Mouse (Mus musculus) CH12.LX (cell line): ENCODE results near the gene Gna11. TPM values are rescaled to one million over a fixed set of nuclear protein-coding genes. Genes with fewer than 3 reads are reported as not detected.

Experiments used
- DNase-seq: peaks from one replicate; pipeline ENCODE4 v3.0.0-alpha.2; 2013; ENCODE audit errors: extremely low read depth
- H3K27ac ChIP-seq: 2 replicates; pipeline ENCODE4 v1.5.1; 2012; ENCODE audit warnings: low read depth, mild to moderate bottlenecking, control low read depth, moderate library complexity; ENCODE audit not compliant: insufficient read depth
- H3K27me3 ChIP-seq: replicated peaks from 2 replicates; pipeline ENCODE3; 2012; ENCODE audit warnings: inconsistent platforms
- H3K36me3 ChIP-seq, 2 experiments: replicated peaks in 1 of 2; 2 replicates each; pipeline versions ENCODE3 to v1.6.1; 2012; ENCODE audit warnings: inconsistent platforms in 1 of 2, low read length in 1 of 2, mild to moderate bottlenecking in 1 of 2, mixed read lengths in 1 of 2, moderate library complexity in 1 of 2; ENCODE audit not compliant: control insufficient read depth in 1 of 2, insufficient read depth in 1 of 2
- H3K4me1 ChIP-seq, 2 experiments: 2 replicates each; pipeline ENCODE4 v1.6.1; 2012; ENCODE audit warnings: inconsistent platforms in 1 of 2, moderate library complexity in 1 of 2; ENCODE audit not compliant: insufficient read depth in 2 of 2, control insufficient read depth in 1 of 2
- H3K4me2 ChIP-seq: 2 replicates; pipeline ENCODE4 v1.6.1; 2012; ENCODE audit warnings: low read depth, mild to moderate bottlenecking, control low read depth; ENCODE audit not compliant: poor library complexity, insufficient read depth, severe bottlenecking
- H3K4me3 ChIP-seq, 3 experiments: fragments of 150-350 bp in 1 of 3; sonication (generic) in 1 of 3; replicated peaks in 1 of 3; 2 replicates each; pipeline versions ENCODE3 to v1.5.1; 2011 to 2012; ENCODE audit warnings: low read depth in 2 of 3, low read length in 2 of 3, mild to moderate bottlenecking in 2 of 3, moderate library complexity in 2 of 3, control low read depth in 1 of 3, improper control_type of control experiment in 1 of 3, inconsistent platforms in 1 of 3, mixed read lengths in 1 of 3; ENCODE audit not compliant: poor library complexity in 1 of 3
- H3K79me2 ChIP-seq: replicated peaks from 2 replicates; pipeline ENCODE4 v1.6.1; 2012; ENCODE audit warnings: mild to moderate bottlenecking, moderate library complexity; ENCODE audit not compliant: control insufficient read depth, poor library complexity, insufficient read depth, severe bottlenecking; ENCODE audit errors: extremely low read depth
- H3K9ac ChIP-seq: 2 replicates; pipeline ENCODE4 v1.6.1; 2012; ENCODE audit warnings: low read depth, mild to moderate bottlenecking, control low read depth, moderate library complexity; ENCODE audit not compliant: insufficient read depth
- H3K9me3 ChIP-seq: replicated peaks from 2 replicates; pipeline ENCODE3; 2012; ENCODE audit warnings: low read length, inconsistent platforms, mixed read lengths
- CHD1 ChIP-seq: IDR thresholded peaks from 2 replicates; pipeline ENCODE4 v1.6.1; 2012; ENCODE audit warnings: low read depth, low read length, improper control_type of control experiment, inconsistent platforms
- CHD2 ChIP-seq: IDR thresholded peaks from 2 replicates; pipeline ENCODE4 v1.6.1; 2011; ENCODE audit warnings: low read length, improper control_type of control experiment
- CTCF ChIP-seq, 2 experiments: IDR thresholded peaks in 1 of 2; conservative IDR thresholded peaks in 1 of 2; 2 replicates each; pipeline ENCODE4 v1.5.1; 2011 to 2012; ENCODE audit warnings: low read depth in 2 of 2, low read length in 2 of 2, improper control_type of control experiment in 1 of 2, inconsistent platforms in 1 of 2, mild to moderate bottlenecking in 1 of 2, moderate library complexity in 1 of 2
- E2F4 ChIP-seq: IDR thresholded peaks from 2 replicates; pipeline ENCODE4 v1.6.1; 2011; ENCODE audit warnings: low read depth, low read length, improper control_type of control experiment; ENCODE audit not compliant: insufficient replicate concordance
- ELF1 ChIP-seq: IDR thresholded peaks from 2 replicates; pipeline ENCODE4 v1.6.1; 2014; ENCODE audit warnings: low read depth, mild to moderate bottlenecking, inconsistent platforms, low read length, improper control_type of control experiment
- ETS1 ChIP-seq: conservative IDR thresholded peaks from 2 replicates; pipeline ENCODE4 v1.6.1; 2012; ENCODE audit warnings: low read depth, mild to moderate bottlenecking, inconsistent platforms, low read length, improper control_type of control experiment, moderate library complexity
- IRF4 ChIP-seq: IDR thresholded peaks from 2 replicates; pipeline ENCODE4 v1.6.1; 2014; ENCODE audit warnings: low read depth, mild to moderate bottlenecking, inconsistent platforms, low read length, improper control_type of control experiment
- JUN ChIP-seq: IDR thresholded peaks from 2 replicates; pipeline ENCODE4 v1.6.1; 2011; ENCODE audit warnings: low read depth, mild to moderate bottlenecking, low read length, improper control_type of control experiment, moderate library complexity; ENCODE audit not compliant: insufficient read depth
- JUND ChIP-seq: conservative IDR thresholded peaks from 2 replicates; pipeline ENCODE4 v1.6.1; 2011; ENCODE audit warnings: low read depth, low read length, improper control_type of control experiment
- KAT2A ChIP-seq: IDR thresholded peaks from 2 replicates; pipeline ENCODE4 v1.6.1; 2012; ENCODE audit warnings: low read length, improper control_type of control experiment, inconsistent platforms; ENCODE audit not compliant: insufficient replicate concordance
- MEF2A ChIP-seq: IDR thresholded peaks from 2 replicates; pipeline ENCODE4 v1.6.1; 2014; ENCODE audit warnings: low read depth, mild to moderate bottlenecking, inconsistent platforms, low read length, improper control_type of control experiment, borderline replicate concordance
- NELFE ChIP-seq: IDR thresholded peaks from 2 replicates; pipeline ENCODE4 v1.6.1; 2011; ENCODE audit warnings: low read depth, low read length, improper control_type of control experiment
- PAX5 ChIP-seq: IDR thresholded peaks from 2 replicates; pipeline ENCODE4 v1.6.1; 2012; ENCODE audit warnings: low read length, inconsistent platforms, mixed read lengths
- RCOR1 ChIP-seq: conservative IDR thresholded peaks from 2 replicates; pipeline ENCODE4 v1.6.1; 2012; ENCODE audit warnings: low read depth, mild to moderate bottlenecking, inconsistent platforms, low read length, improper control_type of control experiment
- SMC3 ChIP-seq: IDR thresholded peaks from 2 replicates; pipeline ENCODE4 v1.6.1; 2011; ENCODE audit warnings: low read depth, low read length, improper control_type of control experiment
- TBP ChIP-seq: conservative IDR thresholded peaks from 2 replicates; pipeline ENCODE4 v1.6.1; 2011; ENCODE audit warnings: low read depth, low read length, improper control_type of control experiment
- UBTF ChIP-seq: IDR thresholded peaks from 2 replicates; pipeline ENCODE4 v1.6.1; 2012; ENCODE audit warnings: low read depth, mild to moderate bottlenecking, inconsistent platforms, low read length, improper control_type of control experiment, moderate library complexity
- ZKSCAN1 ChIP-seq: IDR thresholded peaks from 2 replicates; pipeline ENCODE4 v1.6.1; 2012; ENCODE audit warnings: low read depth, inconsistent platforms, low read length, improper control_type of control experiment, borderline replicate concordance
- ZMIZ1 ChIP-seq: IDR thresholded peaks from 2 replicates; pipeline ENCODE4 v1.6.1; 2012; ENCODE audit warnings: low read depth, mild to moderate bottlenecking, inconsistent platforms, low read length, improper control_type of control experiment
- ZNF384 ChIP-seq: IDR thresholded peaks from 2 replicates; pipeline ENCODE4 v1.6.1; 2012; ENCODE audit warnings: low read depth, low read length, improper control_type of control experiment, inconsistent platforms
- dilution Hi-C: fragments of 300-500 bp; cut with MboI; formaldehyde crosslinking; loops from 2 replicates; pipeline ENCODE4 v1.14.3; 2020; ENCODE audit warnings: low sequenced_read_pairs; ENCODE audit not compliant: extremely low pct_unique_long_range_greater_than_20kb, extremely low pct_ligation_motif_present
- in situ Hi-C: fragments of 300-500 bp; cut with MboI; formaldehyde crosslinking; loops from 3 replicates; pipeline ENCODE4 v1.14.3; 2019; ENCODE audit warnings: low sequenced_read_pairs, low pct_ligation_motif_present, low pct_unique_long_range_greater_than_20kb, mixed read lengths
- polyA plus RNA-seq: library from polyadenylated mRNA; unstranded; fragments of >175 nt; gene quantifications from 2 replicates; pipeline ENCODE4 v1.2.1, GENCODE M21; 2012; ENCODE audit warnings: low read depth; ENCODE audit not compliant: insufficient read length
- total RNA-seq, 2 experiments: library from RNA; depleted of rRNA; stranded (reverse); fragments of 300-350 nt in 1 of 2; fragments of >200 nt in 1 of 2; gene quantifications; 2 replicates each; pipeline ENCODE4 v1.2.3; 2012 to 2014

Gna11 gene
- total and polyA plus RNA-seq, 3 experiments, result 4.3 to 8.7 (median 7.2) TPM

- peak; percentile 71; the same call in 1 of the 2 replicates for TF ChIP-seq NELFE
- peak; percentile 44; the same call in 1 of the 2 replicates for TF ChIP-seq ZKSCAN1
- no peak for TF ChIP-seq ZNF384
- no peak for TF ChIP-seq JUN
- peak; percentile 79 for TF ChIP-seq ELF1
- TF ChIP-seq TBP, result peak; percentile 79
- no peak; the same call in 1 of the 2 replicates for TF ChIP-seq ETS1
- peak in 1 of 2 experiments; percentile 6; a peak in 1 of 4 replicates for TF ChIP-seq CTCF (conservative IDR thresholded peaks at IDR 0.05 in 1 of 2, IDR thresholded peaks at IDR 0.05 in 1 of 2; ENCODE audit: low read depth in 2 of 2, low read length in 2 of 2)
- peak; percentile 97 for TF ChIP-seq KAT2A
- TF ChIP-seq JUND, result no peak; the same call in 1 of the 2 replicates
- peak; percentile 15; the same call in 1 of the 2 replicates for TF ChIP-seq IRF4
- 0 out of 2 replicates have a peak, but pooled peaks have one; percentile 24 for TF ChIP-seq MEF2A
- TF ChIP-seq UBTF, result 0 out of 2 replicates have a peak, but pooled peaks have one; percentile 51
- 0 out of 2 replicates have a peak, but pooled peaks have one; percentile 66 for TF ChIP-seq E2F4
- no peak for TF ChIP-seq ZMIZ1
- no peak for TF ChIP-seq CHD1
- TF ChIP-seq SMC3, result no peak
- TF ChIP-seq CHD2, result no peak; the same call in 1 of the 2 replicates
- TF ChIP-seq PAX5, result no peak
- no peak for TF ChIP-seq RCOR1
- TF ChIP-seq, all 38 proteins: peak for 21
Observed at GRCm38 (mm10) chr10:81496264-81496901, 48.6 kb downstream of the Gna11 start, which contains the start of gene Ncln (continued).

GRCm38 (mm10) chr10:81495616-81496263, 49.2 kb downstream of the Gna11 start:
- no peak for DNase-seq
- no peaks in the 10 kb centered on the region for H3K9me3 ChIP-seq
- 0 out of 2 replicates have a peak overlapping the region, but pooled peaks have one; percentile 31 for H3K27ac ChIP-seq
- peak overlapping the region; percentile 89 to 99 (median 96) for H3K4me3 ChIP-seq
- peaks cover 27 to 40% of the 10 kb centered on the region in 2 experiments for H3K36me3 ChIP-seq
- peaks cover 25% of the 10 kb centered on the region for H3K79me2 ChIP-seq
- H3K27me3 ChIP-seq, result peaks cover under 1% of the 10 kb centered on the region
- peak overlapping the region; percentile 77 for H3K4me2 ChIP-seq
- H3K9ac ChIP-seq, result peak overlapping the region; percentile 77
- in situ Hi-C loops (loop anchor here (5.0 to 10.0 kb wide), 2 partner anchors 37 to 109 kb away; partner anchors contain the start of genes BC025920 and Tle6), dilution Hi-C loops (no loop called here)
- H3K4me1 ChIP-seq, result peaks cover 23 to 44% of the 10 kb centered on the region in 2 experiments
- no peak for TF ChIP-seq E2F4
